Mouse (Mus musculus) ES-Bruce4 (cell line): ENCODE measurements around the gene Hectd4.

Source experiments
- CTCF ChIP-seq: IDR thresholded peaks from one replicate; pipeline ENCODE4 v1.8.1; 2011; ENCODE audit warnings: low read depth, low read length
- EP300 ChIP-seq: IDR thresholded peaks from 2 replicates; pipeline ENCODE4 v1.6.1; 2011; ENCODE audit warnings: low read depth, low read length; ENCODE audit not compliant: insufficient read depth
- POLR2A ChIP-seq: IDR thresholded peaks from one replicate; pipeline ENCODE4 v1.8.1; 2011; ENCODE audit warnings: low read length; ENCODE audit not compliant: insufficient read depth

DNA sequence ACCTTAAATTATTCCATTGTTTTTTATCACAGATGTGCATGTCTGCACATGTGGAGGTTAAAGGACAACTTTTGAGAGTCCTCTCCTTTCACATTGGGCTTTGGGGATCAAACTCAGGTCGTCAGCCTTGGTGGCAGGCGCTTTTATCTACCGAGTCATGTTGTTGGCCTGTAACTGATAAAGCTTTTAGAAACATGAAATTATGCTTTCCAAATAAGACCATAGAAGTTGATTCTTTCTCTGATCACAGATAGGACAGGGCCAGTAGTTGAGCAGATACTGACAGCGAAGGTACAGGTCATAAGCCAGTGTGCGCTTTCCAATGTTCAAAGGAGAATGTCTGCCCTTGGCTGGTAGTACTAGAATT is 24.3 kb downstream of the Hectd4 start:
- TF ChIP-seq CTCF (no peak), POLR2A (no peak), EP300 (no peak)
